Mouse (Mus musculus) neural tube, embryonic 13.5 days (tissue): Measurements from ENCODE around the gene Yeats2. TPM values are rescaled to one million over a fixed set of nuclear protein-coding genes. Genes with fewer than 3 reads are reported as not detected.

Experiments used
- ATAC-seq: fragments of 200-750 bp; cut with Nextera tagmentation; 2 replicates; pipeline ENCODE4 v1.8.0; 2017; ENCODE audit warnings: low read depth, mild to moderate bottlenecking, moderate TSS enrichment, moderate library complexity
- H3K27ac ChIP-seq: fragments of 300-500 bp; sonication (generic); replicated peaks from 2 replicates; pipeline ENCODE4 v1.5.1; 2015; ENCODE audit warnings: moderate library complexity, mild to moderate bottlenecking, inconsistent platforms
- H3K27me3 ChIP-seq: fragments of 300-500 bp; sonication (generic); 2 replicates; pipeline ENCODE4 v1.6.1; 2015; ENCODE audit warnings: mild to moderate bottlenecking, inconsistent platforms
- H3K36me3 ChIP-seq: fragments of 300-500 bp; sonication (generic); 2 replicates; pipeline ENCODE4 v1.6.1; 2015; ENCODE audit warnings: mild to moderate bottlenecking, inconsistent platforms
- H3K4me1 ChIP-seq: fragments of 300-500 bp; sonication (generic); replicated peaks from 2 replicates; pipeline ENCODE4 v1.6.1; 2015; ENCODE audit warnings: inconsistent platforms
- H3K4me2 ChIP-seq: fragments of 300-500 bp; sonication (generic); 2 replicates; pipeline ENCODE4 v1.6.1; 2015; ENCODE audit warnings: inconsistent platforms, mild to moderate bottlenecking, moderate library complexity
- H3K4me3 ChIP-seq: fragments of 300-500 bp; sonication (generic); 2 replicates; pipeline ENCODE4 v1.5.1; 2015; ENCODE audit warnings: mild to moderate bottlenecking, inconsistent platforms
- H3K9ac ChIP-seq: fragments of 300-500 bp; sonication (generic); 2 replicates; pipeline ENCODE4 v1.6.1; 2015; ENCODE audit warnings: moderate library complexity, mild to moderate bottlenecking, inconsistent platforms
- H3K9me3 ChIP-seq: fragments of 300-500 bp; sonication (generic); 2 replicates; pipeline ENCODE4 v1.6.1; 2016; ENCODE audit warnings: inconsistent platforms
- WGBS: fragments of 180-500 bp; shearing (Covaris S2); methylation state at CpG from one replicate; pipeline ENCODE4 v1.1.7; 2015; 5-methylcytosine and 5-hydroxymethylcytosine counted together
- polyA plus RNA-seq: library from polyadenylated mRNA; unstranded; fragments of >200 nt; fragmentation: Nextera tagmentation; extraction: Ambion mirVana; gene quantifications from 2 replicates; pipeline ENCODE4 v1.2.1, GENCODE M21; 2015

Gene Yeats2
- polyA plus RNA-seq, 1 experiment from 2014 or later, result 24.5 TPM

DNA sequence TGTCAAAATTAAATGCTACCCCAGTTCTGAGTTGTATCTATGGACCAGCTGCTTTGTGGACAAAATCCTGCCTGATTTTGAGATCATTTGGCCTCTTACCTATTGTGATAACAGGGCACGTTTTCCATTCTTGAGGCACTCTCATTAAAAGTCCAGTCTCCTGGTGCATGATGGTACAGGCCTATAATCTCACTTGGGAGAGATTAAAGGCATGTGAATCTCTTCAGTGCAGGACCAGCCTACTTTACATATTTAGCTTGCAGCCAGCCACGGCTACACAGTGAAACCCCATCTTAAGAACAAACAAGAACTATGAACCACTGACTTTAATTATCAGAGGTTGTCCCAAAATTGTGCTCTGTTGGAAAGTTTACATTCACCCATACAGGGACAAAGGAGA, 10.5 kb upstream of the Yeats2 start:
- no peak overlapping the region for H3K9ac ChIP-seq
- 63% methylated on average over 2 of the region's 2 CpGs for WGBS

DNA sequence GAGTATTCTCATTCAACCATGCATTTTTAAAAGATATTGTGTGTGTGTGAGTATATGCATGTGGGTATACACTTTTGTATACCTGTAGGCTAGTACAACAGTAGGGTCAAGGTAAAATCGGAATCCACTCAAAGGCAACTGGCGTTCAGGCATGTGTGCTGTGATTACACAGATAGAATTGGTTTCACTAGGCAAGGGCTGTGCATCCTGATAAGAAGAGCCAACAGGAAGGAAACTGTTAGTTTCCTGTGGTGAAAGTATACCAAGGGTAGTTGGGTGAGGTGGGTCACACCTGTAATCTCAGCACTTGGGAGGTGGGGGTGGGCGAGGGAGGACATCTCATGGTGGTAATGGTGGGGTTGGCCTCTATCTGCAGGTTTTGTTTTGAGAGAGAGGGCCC, 3.7 kb downstream of the Yeats2 start:
- WGBS, result 94% methylated on average over 3 of the region's 3 CpGs
- peaks cover 22% of the 10 kb centered on the region for H3K4me1 ChIP-seq
- no peak overlapping the region for H3K4me3 ChIP-seq
- H3K4me2 ChIP-seq, result no peak overlapping the region
- H3K27me3 ChIP-seq, result no peaks in the 10 kb centered on the region
- no peak overlapping the region for H3K9ac ChIP-seq
- 0 out of 2 replicates have a peak, but pooled peaks cover 7% of the 10 kb centered on the region for H3K36me3 ChIP-seq
- no peaks in the 10 kb centered on the region for H3K9me3 ChIP-seq
- H3K27ac ChIP-seq, result no peak overlapping the region
- no peak for ATAC-seq

More for the DNA sequence above, 10.5 kb upstream of the Yeats2 start:
- Histone ChIP-seq H3K36me3 (peaks cover 19% of the 10 kb centered on the region), H3K27ac (no peak overlapping the region), H3K4me1 (no peaks in the 10 kb centered on the region), H3K4me2 (no peak overlapping the region), H3K4me3 (no peak overlapping the region), H3K27me3 (no peaks in the 10 kb centered on the region), H3K9me3 (no peaks in the 10 kb centered on the region)
- ATAC-seq, result no peak

DNA sequence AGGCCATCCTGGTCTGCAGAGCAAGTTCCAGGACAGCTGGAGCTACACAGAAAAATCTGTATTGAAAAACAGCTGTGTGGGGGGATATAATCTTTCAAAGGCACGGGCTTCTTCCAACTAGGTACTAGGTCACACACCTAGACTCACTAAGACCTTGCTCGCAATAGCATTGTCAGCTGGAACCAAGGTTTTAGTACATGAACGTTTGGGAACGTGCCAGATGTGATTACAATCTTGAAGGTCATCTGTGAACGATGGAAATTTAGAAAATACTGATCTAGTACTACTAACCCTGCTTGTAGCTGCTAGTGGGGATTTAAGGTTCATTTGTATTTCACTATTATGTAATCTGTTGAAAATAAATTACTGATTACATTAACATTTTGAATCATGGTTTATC, 11.1 kb downstream of the Yeats2 start:
- peaks cover 45% of the 10 kb centered on the region for H3K36me3 ChIP-seq
- WGBS, result 88% methylated on average over 5 of the region's 5 CpGs
- no peaks in the 10 kb centered on the region for H3K9me3 ChIP-seq
- no peak for ATAC-seq
- H3K27ac ChIP-seq, result no peak overlapping the region
- H3K4me3 ChIP-seq, result no peak overlapping the region
- H3K4me1 ChIP-seq, result no peaks in the 10 kb centered on the region
- H3K27me3 ChIP-seq, result no peaks in the 10 kb centered on the region
- H3K4me2 ChIP-seq, result no peak overlapping the region
- no peak overlapping the region for H3K9ac ChIP-seq

- H3K27ac ChIP-seq, result no peak overlapping the region
- no peaks in the 10 kb centered on the region for H3K27me3 ChIP-seq
- no peak overlapping the region for H3K4me2 ChIP-seq
- H3K36me3 ChIP-seq, result peaks cover 59% of the 10 kb centered on the region
- WGBS, result 83% methylated on average over 3 of the region's 3 CpGs
- H3K4me3 ChIP-seq, result no peak overlapping the region
- no peak overlapping the region for H3K9ac ChIP-seq
- no peak for ATAC-seq
- H3K4me1 ChIP-seq, result no peaks in the 10 kb centered on the region
- no peaks in the 10 kb centered on the region for H3K9me3 ChIP-seq
Observed at GRCm38 (mm10) chr16:20153742-20154141, 12.9 kb downstream of the Yeats2 start.

DNA sequence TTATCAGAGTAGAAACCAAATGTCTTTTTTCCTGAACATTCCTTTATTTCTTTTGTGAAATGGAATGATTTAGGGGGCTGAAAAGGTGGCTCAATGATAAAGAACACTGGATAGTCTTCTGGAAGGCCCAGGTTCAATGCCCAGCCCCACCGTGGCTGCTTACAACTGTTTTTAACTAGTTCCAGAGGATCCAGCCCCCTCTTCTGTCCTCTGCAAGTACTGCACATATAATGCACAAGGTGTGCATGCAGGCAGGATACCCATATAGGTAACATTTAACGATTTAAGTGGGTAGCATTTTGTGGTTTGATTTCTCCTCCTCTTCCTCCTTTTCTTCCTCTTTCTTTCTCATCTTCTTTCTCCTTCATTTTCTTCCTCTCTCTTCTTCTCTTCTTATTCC, 19.3 kb downstream of the Yeats2 start:
- WGBS, result 88% methylated on average over 2 of the region's 2 CpGs
- Histone ChIP-seq H3K27ac (no peak overlapping the region), H3K9me3 (0 out of 2 replicates have a peak, but pooled peaks cover 3% of the 10 kb centered on the region), H3K9ac (no peak overlapping the region), H3K4me3 (no peak overlapping the region), H3K27me3 (no peaks in the 10 kb centered on the region), H3K4me2 (no peak overlapping the region), H3K4me1 (no peaks in the 10 kb centered on the region), H3K36me3 (peaks cover 90% of the 10 kb centered on the region)
- no peak for ATAC-seq

DNA sequence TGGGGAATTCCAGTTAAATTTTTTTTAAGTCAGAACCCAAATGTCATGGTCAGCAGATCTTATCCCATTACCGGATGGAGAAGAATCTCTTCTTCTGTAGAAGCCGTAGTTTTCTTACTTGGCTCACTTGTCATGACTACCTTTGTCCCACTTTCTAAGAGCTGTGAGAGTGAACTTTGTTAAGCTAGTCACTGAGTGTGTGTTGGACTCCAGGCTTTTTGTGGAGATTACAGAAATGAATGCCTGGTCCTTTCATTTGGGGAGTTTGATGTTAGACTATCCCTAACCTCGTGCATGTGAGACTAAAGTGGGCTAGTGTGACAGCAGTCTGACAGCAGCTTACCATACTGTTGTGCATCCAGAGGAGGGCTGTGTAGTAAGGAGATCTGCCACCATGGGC, 28.2 kb downstream of the Yeats2 start:
- H3K4me3 ChIP-seq, result no peak overlapping the region
- H3K9me3 ChIP-seq, result peaks cover 12% of the 10 kb centered on the region; the same call in 1 of the 2 replicates
- no peak overlapping the region for H3K27ac ChIP-seq
- WGBS, result 91% methylated on average over 3 of the region's 3 CpGs
- peaks cover 86% of the 10 kb centered on the region for H3K36me3 ChIP-seq
- ATAC-seq, result no peak
- H3K4me1 ChIP-seq, result no peaks in the 10 kb centered on the region
- no peak overlapping the region for H3K9ac ChIP-seq
- no peak overlapping the region for H3K4me2 ChIP-seq
- H3K27me3 ChIP-seq, result no peaks in the 10 kb centered on the region

GRCm38 (mm10) chr16:20169471-20170106, 28.7 kb downstream of the Yeats2 start:
- no peak for ATAC-seq
- H3K36me3 ChIP-seq, result peaks cover 86% of the 10 kb centered on the region

DNA sequence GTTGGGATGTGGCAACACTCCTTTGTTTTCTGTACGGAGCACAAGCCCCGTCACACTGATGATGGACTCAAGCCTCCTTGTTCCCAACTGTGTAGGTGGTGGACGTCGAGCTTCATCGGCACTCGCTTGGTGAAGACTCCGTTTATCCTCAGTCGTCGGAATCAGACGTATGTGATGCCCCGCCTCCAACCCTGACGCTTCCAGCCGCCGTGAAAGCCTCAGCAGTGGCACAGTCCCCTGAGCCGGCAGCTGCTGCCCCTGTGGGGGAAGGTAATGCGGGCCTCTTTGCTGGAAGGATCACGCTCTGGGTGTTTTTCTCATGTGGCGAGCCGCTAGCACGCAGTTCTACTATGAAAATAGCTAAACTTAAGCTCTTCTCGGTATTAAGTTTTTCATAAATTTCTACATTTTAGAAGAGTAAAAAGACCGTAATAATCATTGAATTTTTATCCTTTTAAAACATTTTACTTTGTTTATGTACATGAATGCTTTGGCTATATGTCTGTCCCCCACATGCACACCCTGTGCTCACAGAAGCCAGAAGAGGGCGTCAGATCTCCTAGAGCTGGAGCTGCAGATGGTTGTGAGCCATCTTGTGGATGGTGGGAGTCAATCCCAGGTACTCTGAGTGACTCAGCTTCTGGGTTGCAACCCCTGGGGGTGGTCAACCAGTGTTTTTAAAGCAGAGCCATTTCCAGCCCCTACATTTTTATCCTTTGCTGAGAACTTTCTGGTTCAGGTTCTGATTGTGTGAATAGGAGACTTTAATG, 38.7 kb downstream of the Yeats2 start:
- no peaks in the 10 kb centered on the region for H3K9me3 ChIP-seq
- peaks cover 71% of the 10 kb centered on the region for H3K36me3 ChIP-seq
- 83% methylated on average over 23 of the region's 23 CpGs for WGBS
- H3K9ac ChIP-seq, result no peak overlapping the region
- no peak overlapping the region for H3K4me3 ChIP-seq
- H3K27ac ChIP-seq, result no peak overlapping the region
- no peaks in the 10 kb centered on the region for H3K4me1 ChIP-seq
- no peak overlapping the region for H3K4me2 ChIP-seq
- no peak for ATAC-seq
- H3K27me3 ChIP-seq, result no peaks in the 10 kb centered on the region

More at GRCm38 (mm10) chr16:20169471-20170106, 28.7 kb downstream of the Yeats2 start:
- 79% methylated on average over 3 of the region's 3 CpGs for WGBS
- H3K9me3 ChIP-seq, result peaks cover 11% of the 10 kb centered on the region; the same call in 1 of the 2 replicates
- H3K4me2 ChIP-seq, result no peak overlapping the region
- H3K27me3 ChIP-seq, result no peaks in the 10 kb centered on the region
- no peaks in the 10 kb centered on the region for H3K4me1 ChIP-seq
- no peak overlapping the region for H3K27ac ChIP-seq
- no peak overlapping the region for H3K9ac ChIP-seq
- H3K4me3 ChIP-seq, result no peak overlapping the region

DNA sequence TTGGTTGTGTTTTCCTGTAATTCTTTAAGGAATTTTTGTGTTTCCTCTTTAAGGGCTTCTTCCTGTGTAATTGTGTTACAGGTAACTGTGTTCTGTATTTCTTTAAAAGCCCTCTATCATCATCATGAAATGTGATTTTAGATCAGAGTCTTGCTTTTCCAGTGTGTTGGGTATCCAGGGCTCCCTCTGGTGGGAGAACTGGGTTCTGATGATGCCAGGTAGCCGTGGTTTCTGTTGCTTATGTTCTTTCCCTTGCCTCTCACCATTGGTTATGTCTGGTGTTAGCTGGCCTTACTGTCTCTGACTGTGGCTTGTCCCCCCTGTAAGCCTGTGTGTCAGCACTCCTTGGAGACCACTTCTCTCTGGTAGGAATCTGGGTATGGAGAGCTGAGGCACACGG, 44.5 kb downstream of the Yeats2 start:
- 82% methylated on average over 2 of the region's 2 CpGs for WGBS
- no peak overlapping the region for H3K27ac ChIP-seq
- no peak overlapping the region for H3K4me2 ChIP-seq
- H3K4me1 ChIP-seq, result no peaks in the 10 kb centered on the region
- H3K36me3 ChIP-seq, result peaks cover 70% of the 10 kb centered on the region
- no peaks in the 10 kb centered on the region for H3K27me3 ChIP-seq
- no peak overlapping the region for H3K4me3 ChIP-seq
- no peak overlapping the region for H3K9ac ChIP-seq
- H3K9me3 ChIP-seq, result no peaks in the 10 kb centered on the region
- no peak for ATAC-seq

DNA sequence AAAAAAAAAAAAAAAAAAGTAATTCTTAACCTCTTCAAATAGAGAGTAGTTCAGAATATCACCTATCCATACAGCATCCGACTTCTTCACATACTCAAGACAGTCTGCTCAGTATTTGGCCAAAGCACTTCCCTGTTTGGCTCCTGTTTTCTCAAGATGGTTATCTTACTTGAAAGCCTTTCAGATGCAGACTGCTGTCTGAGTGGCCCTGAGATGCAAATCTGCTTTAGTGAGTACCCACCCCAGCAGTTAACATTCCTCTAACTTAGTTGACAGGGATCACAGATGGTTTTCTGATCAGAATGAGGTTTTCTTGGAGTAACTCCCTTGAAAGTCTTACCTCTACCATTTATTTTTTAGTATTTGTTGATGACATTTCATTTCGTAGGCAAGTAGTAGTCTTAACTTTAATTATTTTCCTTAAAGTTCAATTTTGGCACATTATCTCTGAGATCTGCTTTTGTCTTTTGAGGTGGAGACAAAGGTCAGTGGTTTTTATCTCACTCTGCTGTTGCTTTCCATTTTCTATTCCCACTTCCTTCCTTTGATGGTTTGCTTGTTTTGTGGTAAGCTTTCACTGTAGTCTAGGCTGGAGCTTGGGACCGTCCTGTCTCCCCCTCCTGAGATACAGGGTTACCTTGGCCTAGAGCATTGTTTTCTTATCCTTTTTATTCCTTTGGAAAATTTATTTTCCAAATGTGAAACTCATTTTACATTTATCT, 50.5 kb downstream of the Yeats2 start:
- Histone ChIP-seq H3K4me2 (no peak overlapping the region), H3K27ac (no peak overlapping the region), H3K36me3 (peaks cover 90% of the 10 kb centered on the region), H3K9ac (no peak overlapping the region), H3K4me3 (no peak overlapping the region), H3K27me3 (no peaks in the 10 kb centered on the region), H3K9me3 (no peaks in the 10 kb centered on the region), H3K4me1 (no peaks in the 10 kb centered on the region)
- WGBS, result 88% methylated on average over 3 of the region's 3 CpGs
- ATAC-seq, result no peak

GRCm38 (mm10) chr16:20192043-20192442, 51.2 kb downstream of the Yeats2 start:
- no peak overlapping the region for H3K27ac ChIP-seq
- no peaks in the 10 kb centered on the region for H3K4me1 ChIP-seq
- no peak overlapping the region for H3K4me2 ChIP-seq
- H3K36me3 ChIP-seq, result peaks cover 90% of the 10 kb centered on the region
- no peak overlapping the region for H3K4me3 ChIP-seq
- H3K9me3 ChIP-seq, result no peaks in the 10 kb centered on the region
- no peak for ATAC-seq
- no peak overlapping the region for H3K9ac ChIP-seq
- no peaks in the 10 kb centered on the region for H3K27me3 ChIP-seq

DNA sequence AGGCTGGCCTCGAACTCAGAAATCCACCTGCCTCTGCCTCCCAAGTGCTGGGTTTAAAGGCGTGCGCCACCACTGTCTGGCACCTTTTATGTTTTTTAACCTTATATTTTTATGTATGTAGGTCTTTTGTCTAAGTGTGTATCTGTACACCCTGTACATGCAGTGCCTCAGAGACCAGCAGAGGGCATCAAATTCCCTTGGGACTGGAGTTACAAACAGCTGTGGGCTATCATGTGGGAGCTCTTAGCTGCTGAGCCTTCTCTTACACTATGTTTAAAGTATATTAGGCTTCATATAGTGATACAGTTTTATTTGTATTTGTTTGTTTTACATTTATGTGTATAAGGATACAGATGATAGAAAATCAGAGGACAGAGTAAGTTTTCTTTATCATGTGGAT, 54.7 kb downstream of the Yeats2 start:
- no peaks in the 10 kb centered on the region for H3K9me3 ChIP-seq
- peaks cover 90% of the 10 kb centered on the region for H3K36me3 ChIP-seq
- H3K4me1 ChIP-seq, result no peaks in the 10 kb centered on the region
- no peak overlapping the region for H3K4me2 ChIP-seq
- no peak overlapping the region for H3K4me3 ChIP-seq
- H3K9ac ChIP-seq, result no peak overlapping the region
- no peak overlapping the region for H3K27ac ChIP-seq
- WGBS, result 97% methylated on average over 3 of the region's 3 CpGs
- no peaks in the 10 kb centered on the region for H3K27me3 ChIP-seq
- 0 out of 2 replicates have a peak, but pooled peaks have one; percentile 50 for ATAC-seq
